Mouse (Mus musculus) hindbrain, embryonic 14.5 days (tissue): Measurements from ENCODE around the gene H2-T22. TPM values are rescaled to one million over a fixed set of nuclear protein-coding genes. Genes with fewer than 3 reads are reported as not detected.

ENCODE experiments used
- ATAC-seq: fragments of 200-750 bp; cut with Nextera tagmentation; 2 replicates; pipeline ENCODE4 v1.8.0; 2017; ENCODE audit warnings: moderate number of reproducible peaks, mild to moderate bottlenecking, moderate TSS enrichment, moderate library complexity; ENCODE audit not compliant: low FRiP score
- DNase-seq: peaks from one replicate; pipeline ENCODE4 v3.0.0-alpha.2; 2015; ENCODE audit warnings: low spot score
- H3K27ac ChIP-seq: fragments of 300-500 bp; sonication (generic); 2 replicates; pipeline ENCODE4 v1.5.1; 2014; ENCODE audit warnings: mild to moderate bottlenecking, moderate library complexity
- H3K27me3 ChIP-seq: fragments of 300-500 bp; sonication (generic); 2 replicates; pipeline ENCODE4 v1.6.1; 2014; ENCODE audit warnings: mild to moderate bottlenecking, low read length, mixed read lengths; ENCODE audit not compliant: control insufficient read depth, insufficient read depth
- H3K36me3 ChIP-seq: fragments of 300-500 bp; sonication (generic); replicated peaks from 2 replicates; pipeline ENCODE4 v1.6.1; 2014; ENCODE audit not compliant: control insufficient read depth, insufficient read depth
- H3K4me1 ChIP-seq: fragments of 300-500 bp; sonication (generic); replicated peaks from 2 replicates; pipeline ENCODE4 v1.6.1; 2014; ENCODE audit warnings: antibody characterized with exemption, low read length, mixed read lengths; ENCODE audit not compliant: control insufficient read depth, insufficient read depth
- H3K4me2 ChIP-seq: fragments of 300-500 bp; sonication (generic); replicated peaks from 2 replicates; pipeline ENCODE4 v1.6.1; 2014; ENCODE audit warnings: mild to moderate bottlenecking, moderate library complexity
- H3K4me3 ChIP-seq: fragments of 300-500 bp; sonication (generic); replicated peaks from 2 replicates; pipeline ENCODE4 v1.5.1; 2014; ENCODE audit warnings: mild to moderate bottlenecking, low read length
- H3K9ac ChIP-seq: fragments of 300-500 bp; sonication (generic); 2 replicates; pipeline ENCODE4 v1.6.1; 2014
- H3K9me3 ChIP-seq: fragments of 300-500 bp; sonication (generic); 2 replicates; pipeline ENCODE4 v1.6.1; 2016; ENCODE audit warnings: low read length; ENCODE audit not compliant: control insufficient read depth
- WGBS: fragments of 180-500 bp; shearing (Covaris S2); extraction: QIAGEN DNeasy Blood & Tissue Kit; methylation state at CpG from one replicate; pipeline ENCODE4 v1.1.7; 2014; 5-methylcytosine and 5-hydroxymethylcytosine counted together
- polyA plus RNA-seq: library from polyadenylated mRNA; unstranded; fragments of >200 nt; fragmentation: Nextera tagmentation; extraction: Ambion mirVana; gene quantifications from 2 replicates; pipeline ENCODE4 v1.2.1, GENCODE M21; 2014

The H2-T22 gene
- polyA plus RNA-seq, 1 experiment from 2014 or later, result 7.2 TPM

- DNase-seq (peak; percentile 88), ATAC-seq (peak; percentile 76)
- Histone ChIP-seq H3K4me1 (peaks cover 10% of the 10 kb centered on the region), H3K27ac (peak overlapping the region; percentile 81), H3K27me3 (no peaks in the 10 kb centered on the region), H3K9ac (peak overlapping the region; percentile 80), H3K4me2 (peak overlapping the region; percentile 75), H3K36me3 (peaks cover 7% of the 10 kb centered on the region), H3K9me3 (no peaks in the 10 kb centered on the region), H3K4me3 (peak overlapping the region; percentile 71)
- WGBS, result 2% methylated on average over 31 of the region's 31 CpGs
Observed at GRCm38 (mm10) chr17:35994175-35994878, 48.2 kb downstream of the H2-T22 start.

- Histone ChIP-seq H3K27ac (0 out of 2 replicates have a peak overlapping the region, but pooled peaks have one; percentile 12), H3K9ac (no peak overlapping the region), H3K36me3 (peaks cover 13% of the 10 kb centered on the region), H3K4me1 (peaks cover 10% of the 10 kb centered on the region), H3K9me3 (no peaks in the 10 kb centered on the region), H3K4me3 (peak overlapping the region; percentile 71), H3K4me2 (peak overlapping the region; percentile 75), H3K27me3 (no peaks in the 10 kb centered on the region)
- ATAC-seq, result peak; percentile 73
- 7% methylated on average over 17 of the region's 17 CpGs for WGBS
- DNase-seq, result peak; percentile 95
Observed at GRCm38 (mm10) chr17:35993675-35994074, 48.9 kb downstream of the H2-T22 start.

DNA sequence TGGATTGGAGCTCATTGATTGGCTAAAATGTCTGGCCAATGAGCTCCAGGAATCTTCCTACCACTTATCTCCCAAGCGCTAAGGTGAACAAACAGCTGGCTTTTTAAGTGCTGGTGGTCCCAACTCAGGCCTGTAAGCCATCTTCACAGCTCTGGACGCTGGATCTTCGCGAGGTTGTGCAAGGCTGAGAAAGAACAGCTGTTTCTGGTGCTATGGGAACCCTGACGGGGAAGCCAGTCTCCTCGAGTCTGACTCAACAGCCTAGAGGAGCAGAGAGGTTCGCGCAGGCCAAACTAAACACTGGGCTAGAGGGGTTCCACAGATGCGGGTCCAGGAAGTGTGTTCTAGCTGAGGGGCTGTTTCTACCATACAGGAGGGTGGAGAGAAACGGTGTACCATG is 50.8 kb downstream of the H2-T22 start:
- no peak overlapping the region for H3K27ac ChIP-seq
- peaks cover 10% of the 10 kb centered on the region for H3K4me1 ChIP-seq
- no peaks in the 10 kb centered on the region for H3K27me3 ChIP-seq
- no peak overlapping the region for H3K4me3 ChIP-seq
- no peak overlapping the region for H3K9ac ChIP-seq
- no peak for DNase-seq
- ATAC-seq, result no peak
- H3K4me2 ChIP-seq, result no peak overlapping the region
- WGBS, result 57% methylated on average over 10 of the region's 10 CpGs
- H3K36me3 ChIP-seq, result peaks cover 32% of the 10 kb centered on the region
- H3K9me3 ChIP-seq, result no peaks in the 10 kb centered on the region

Other genes with a start within 250 kb of the H2-T22 start
- gene Ier3, start 221.1 kb downstream of the H2-T22 start, polyA plus RNA-seq, result 6.6 and 7.5 TPM in 2 replicates
- 86.3 and 96.6 TPM in 2 replicates for gene Flot1, start 219.5 kb downstream of the H2-T22 start, polyA plus RNA-seq
- 1,664 and 1,709 TPM in 2 replicates for gene Tubb5, start 204.4 kb downstream of the H2-T22 start, polyA plus RNA-seq
- gene Mdc1, start 201.2 kb downstream of the H2-T22 start, polyA plus RNA-seq, result 9.2 and 10.7 TPM in 2 replicates
- 18.2 and 20.3 TPM in 2 replicates for gene Nrm, start 181.4 kb downstream of the H2-T22 start, polyA plus RNA-seq
- 18.8 and 20.7 TPM in 2 replicates for gene Ppp1r18, start 177.2 kb downstream of the H2-T22 start, polyA plus RNA-seq
- 25.8 and 29.0 TPM in 2 replicates for gene Dhx16, start 162.9 kb downstream of the H2-T22 start, polyA plus RNA-seq
- gene 2310061I04Rik, start 145.3 kb downstream of the H2-T22 start, polyA plus RNA-seq, result 55.3 and 57.5 TPM in 2 replicates
- 387 and 408 TPM in 2 replicates for gene Atat1, start 132.7 kb downstream of the H2-T22 start, polyA plus RNA-seq
- 61.4 and 63.6 TPM in 2 replicates for gene Mrps18b, start 126.4 kb downstream of the H2-T22 start, polyA plus RNA-seq
- gene Ppp1r10, start 126.3 kb downstream of the H2-T22 start, polyA plus RNA-seq, result 34.8 and 37.9 TPM in 2 replicates
- 65.5 and 74.9 TPM in 2 replicates for gene Abcf1, start 73.0 kb downstream of the H2-T22 start, polyA plus RNA-seq
- gene Gnl1, start 62.9 kb downstream of the H2-T22 start, polyA plus RNA-seq, result 46.8 and 52.2 TPM in 2 replicates
- 70.4 and 83.1 TPM in 2 replicates for gene Prr3, start 62.5 kb downstream of the H2-T22 start, polyA plus RNA-seq
- gene H2-T24, start 22.2 kb downstream of the H2-T22 start, polyA plus RNA-seq, result 9.1 and 11.7 TPM in 2 replicates
- gene H2-T23, start 9.9 kb downstream of the H2-T22 start, polyA plus RNA-seq, result 3.0 and 4.1 TPM in 2 replicates
- not detected in 2 replicates for gene Gm6034, start 214 bp upstream of the H2-T22 start, polyA plus RNA-seq
- 0.25 TPM in 1 of 2 replicates, not detected in the other for gene Gm11127, start 15.6 kb upstream of the H2-T22 start, polyA plus RNA-seq
- gene Gm19684, start 78.9 kb upstream of the H2-T22 start, polyA plus RNA-seq, result not detected in 2 replicates
- gene Gm7030, start 86.7 kb upstream of the H2-T22 start, polyA plus RNA-seq, result not detected in 2 replicates
- not detected in 2 replicates for gene Gm8909, start 125.8 kb upstream of the H2-T22 start, polyA plus RNA-seq
- gene H2-T3, start 147.5 kb upstream of the H2-T22 start, polyA plus RNA-seq, result not detected in 2 replicates
- gene Rpp21, start 215.3 kb upstream of the H2-T22 start, polyA plus RNA-seq, result 132 and 151 TPM in 2 replicates
- gene Trim39, start 229.5 kb upstream of the H2-T22 start, polyA plus RNA-seq, result 19.7 and 19.8 TPM in 2 replicates
- gene H2-M10.2, start 243.7 kb upstream of the H2-T22 start, polyA plus RNA-seq, result 0.18 and 0.23 TPM in 2 replicates